Mouse (Mus musculus) stomach, embryonic 15.5 days (tissue): ENCODE measurements around the gene Rgmb. TPM values are rescaled to one million over a fixed set of nuclear protein-coding genes. Genes with fewer than 3 reads are reported as not detected.

Experiments used
- ATAC-seq: fragments of 200-750 bp; cut with Nextera tagmentation; 2 replicates; pipeline ENCODE4 v1.8.0; 2017; ENCODE audit warnings: low read depth, moderate number of reproducible peaks, moderate TSS enrichment; ENCODE audit not compliant: insufficient read depth, low FRiP score
- H3K27ac ChIP-seq: fragments of 300-500 bp; sonication (generic); 2 replicates; pipeline ENCODE4 v1.5.1; 2015; ENCODE audit warnings: mild to moderate bottlenecking, inconsistent platforms
- H3K27me3 ChIP-seq: fragments of 300-500 bp; sonication (generic); replicated peaks from 2 replicates; pipeline ENCODE4 v1.6.1; 2015; ENCODE audit warnings: inconsistent platforms
- H3K36me3 ChIP-seq: fragments of 300-500 bp; sonication (generic); 2 replicates; pipeline ENCODE4 v1.6.1; 2015; ENCODE audit warnings: inconsistent platforms
- H3K4me1 ChIP-seq: fragments of 300-500 bp; sonication (generic); 2 replicates; pipeline ENCODE4 v1.6.1; 2015; ENCODE audit warnings: inconsistent platforms
- H3K4me2 ChIP-seq: fragments of 300-500 bp; sonication (generic); 2 replicates; pipeline ENCODE4 v1.6.1; 2015; ENCODE audit warnings: mild to moderate bottlenecking, inconsistent platforms
- H3K4me3 ChIP-seq: fragments of 300-500 bp; sonication (generic); replicated peaks from 2 replicates; pipeline ENCODE4 v1.5.1; 2015; ENCODE audit warnings: inconsistent platforms
- H3K9ac ChIP-seq: fragments of 300-500 bp; sonication (generic); 2 replicates; pipeline ENCODE4 v1.6.1; 2015; ENCODE audit warnings: inconsistent platforms
- H3K9me3 ChIP-seq: fragments of 300-500 bp; sonication (generic); 2 replicates; pipeline ENCODE4 v1.6.1; 2016; ENCODE audit warnings: inconsistent platforms
- WGBS: fragments of 180-500 bp; shearing (Covaris S2); methylation state at CpG from one replicate; pipeline ENCODE4 v1.1.7; 2015; 5-methylcytosine and 5-hydroxymethylcytosine counted together
- polyA plus RNA-seq: library from polyadenylated mRNA; unstranded; fragments of >200 nt; fragmentation: Nextera tagmentation; extraction: Ambion mirVana; gene quantifications from 2 replicates; pipeline ENCODE4 v1.2.1, GENCODE M21; 2015

Gene Rgmb
- polyA plus RNA-seq, 1 experiment from 2014 or later, result 49.6 TPM

GRCm38 (mm10) chr17:15829198-15830170 lies 1.4 kb downstream of the Rgmb start:
- H3K9me3 ChIP-seq, result no peaks in the 10 kb centered on the region
- no peaks in the 10 kb centered on the region for H3K36me3 ChIP-seq
- peak overlapping the region; percentile 92 for H3K4me2 ChIP-seq
- no peak for ATAC-seq
- H3K9ac ChIP-seq, result peak overlapping the region; percentile 65; the same call in 1 of the 2 replicates
- H3K27me3 ChIP-seq, result no peaks in the 10 kb centered on the region
- H3K4me3 ChIP-seq, result peak overlapping the region; percentile 66
- H3K4me1 ChIP-seq, result peaks cover 2% of the 10 kb centered on the region; the same call in 1 of the 2 replicates
- H3K27ac ChIP-seq, result peak overlapping the region; percentile 96
- 2% methylated on average over 20 of the region's 20 CpGs for WGBS

DNA sequence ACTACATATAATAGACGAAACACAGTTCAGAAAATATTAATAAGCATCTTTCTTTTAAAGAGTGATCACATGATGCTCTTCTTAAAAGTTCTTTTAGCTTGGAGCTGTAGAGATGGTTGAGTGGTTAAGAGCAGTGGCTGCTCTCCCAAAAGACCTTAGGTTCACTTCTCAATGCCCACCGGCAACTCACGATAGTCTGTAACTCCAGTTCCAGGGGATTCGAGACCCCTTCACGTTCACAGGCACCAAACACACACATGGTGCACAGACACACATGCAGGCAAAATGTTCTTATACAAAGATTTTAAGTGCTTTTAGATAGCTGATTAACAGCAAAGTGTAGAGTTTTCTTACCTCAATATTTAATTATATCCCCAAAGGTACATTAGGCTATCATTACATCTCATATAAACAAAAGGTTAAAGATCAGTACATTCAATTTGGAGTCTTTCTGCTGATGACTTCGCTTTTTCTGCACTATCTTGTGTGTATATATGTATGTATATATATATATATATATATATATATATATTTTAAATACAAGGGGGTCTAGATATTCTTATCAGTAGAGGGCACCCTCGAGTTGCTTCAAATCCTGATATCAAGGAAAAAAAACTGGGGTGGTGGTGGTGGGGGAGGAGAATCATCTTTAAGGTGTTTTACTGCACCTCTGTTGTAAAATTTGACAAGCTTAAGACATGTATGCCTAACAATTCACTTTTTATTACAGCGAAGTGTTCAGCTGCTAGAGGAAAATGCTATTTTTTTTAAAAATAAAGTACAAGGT lies 2.5 kb downstream of the Rgmb start:
- Histone ChIP-seq H3K9me3 (no peaks in the 10 kb centered on the region), H3K27ac (peak overlapping the region; percentile 96), H3K4me1 (peaks cover 4% of the 10 kb centered on the region; the same call in 1 of the 2 replicates), H3K36me3 (no peaks in the 10 kb centered on the region), H3K4me3 (peak overlapping the region; percentile 95), H3K4me2 (peak overlapping the region; percentile 92), H3K9ac (no peak overlapping the region), H3K27me3 (no peaks in the 10 kb centered on the region)
- WGBS, result 42% methylated on average over 8 of the region's 8 CpGs
- ATAC-seq, result no peak

- Histone ChIP-seq H3K4me1 (peaks cover 4% of the 10 kb centered on the region; the same call in 1 of the 2 replicates), H3K36me3 (no peaks in the 10 kb centered on the region), H3K4me3 (peak overlapping the region; percentile 95), H3K9ac (peak overlapping the region; percentile 18; the same call in 1 of the 2 replicates), H3K4me2 (peak overlapping the region; percentile 74), H3K9me3 (no peaks in the 10 kb centered on the region), H3K27me3 (no peaks in the 10 kb centered on the region), H3K27ac (peak overlapping the region; percentile 90)
- 1% methylated on average over 18 of the region's 18 CpGs for WGBS
- peak; percentile 4; the same call in 1 of the 2 replicates for ATAC-seq
Observed at GRCm38 (mm10) chr17:15826928-15827327, 3.9 kb downstream of the Rgmb start.

DNA sequence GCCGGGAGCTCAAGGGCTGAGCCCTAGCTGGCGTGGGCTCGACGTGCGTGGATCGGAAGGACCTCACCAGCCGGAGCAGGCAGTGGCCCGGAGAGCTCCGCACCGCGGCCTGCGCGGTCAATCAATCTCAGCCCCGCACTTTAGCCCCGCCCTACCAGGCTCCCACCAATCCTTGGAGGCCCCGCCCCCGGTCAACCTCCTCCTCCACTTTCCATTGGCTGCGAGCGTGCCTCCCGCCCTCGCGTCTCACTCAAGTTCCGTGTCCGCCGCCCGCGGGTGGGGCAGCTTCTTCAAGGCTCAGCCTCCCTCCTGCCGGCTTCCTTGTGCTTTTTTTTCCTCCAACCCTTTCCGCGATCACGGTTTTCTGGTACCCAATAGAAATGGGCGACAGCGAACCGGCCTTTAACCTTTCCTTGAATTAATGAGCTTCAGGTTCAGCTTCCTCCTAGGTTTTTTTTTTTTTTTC lies 4.4 kb downstream of the Rgmb start:
- H3K27ac ChIP-seq, result peak overlapping the region; percentile 96
- no peaks in the 10 kb centered on the region for H3K9me3 ChIP-seq
- peak; percentile 90 for ATAC-seq
- peak overlapping the region; percentile 92 for H3K9ac ChIP-seq
- H3K4me3 ChIP-seq, result peak overlapping the region; percentile 95
- H3K27me3 ChIP-seq, result no peaks in the 10 kb centered on the region
- H3K4me2 ChIP-seq, result peak overlapping the region; percentile 74
- peaks cover 4% of the 10 kb centered on the region; the same call in 1 of the 2 replicates for H3K4me1 ChIP-seq
- under 1% methylated on average over 32 of the region's 34 CpGs for WGBS
- H3K36me3 ChIP-seq, result no peaks in the 10 kb centered on the region

- peak overlapping the region; percentile 95 for H3K4me3 ChIP-seq
- H3K9ac ChIP-seq, result peak overlapping the region; percentile 92
- H3K9me3 ChIP-seq, result no peaks in the 10 kb centered on the region
- peak overlapping the region; percentile 96 for H3K27ac ChIP-seq
- no peaks in the 10 kb centered on the region for H3K36me3 ChIP-seq
- peak overlapping the region; percentile 61 for H3K4me2 ChIP-seq
- peak; percentile 42 for ATAC-seq
- H3K27me3 ChIP-seq, result no peaks in the 10 kb centered on the region
- H3K4me1 ChIP-seq, result peaks cover 7% of the 10 kb centered on the region
- under 1% methylated on average over 101 of the region's 102 CpGs for WGBS
Observed at GRCm38 (mm10) chr17:15825481-15826396, 5.1 kb downstream of the Rgmb start.

DNA sequence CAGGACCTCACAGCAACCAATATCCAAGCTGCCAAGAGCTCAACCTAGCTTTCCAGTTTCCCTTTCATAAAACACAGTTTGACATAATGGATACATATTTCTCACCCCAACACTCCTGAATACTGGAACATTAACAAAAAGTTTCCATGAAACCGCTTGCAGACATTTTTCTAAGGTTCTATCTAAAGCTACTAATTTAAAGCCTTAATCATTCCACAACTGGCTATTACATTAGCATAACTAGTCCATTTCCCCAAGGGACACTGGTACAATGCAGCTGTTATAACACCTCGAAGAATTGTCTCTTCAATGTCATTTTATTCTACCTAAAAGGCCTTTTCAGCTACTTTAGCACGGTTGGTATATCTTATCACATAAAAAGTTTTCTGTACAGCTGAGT lies 6.0 kb downstream of the Rgmb start:
- 15% methylated on average over 3 of the region's 3 CpGs for WGBS
- H3K27me3 ChIP-seq, result no peaks in the 10 kb centered on the region
- H3K9ac ChIP-seq, result peak overlapping the region; percentile 92
- peak overlapping the region; percentile 95 for H3K4me3 ChIP-seq
- peaks cover 10% of the 10 kb centered on the region for H3K4me1 ChIP-seq
- ATAC-seq, result no peak
- no peaks in the 10 kb centered on the region for H3K36me3 ChIP-seq
- H3K9me3 ChIP-seq, result no peaks in the 10 kb centered on the region
- H3K4me2 ChIP-seq, result peak overlapping the region; percentile 61
- H3K27ac ChIP-seq, result peak overlapping the region; percentile 96; the same call in 1 of the 2 replicates

DNA sequence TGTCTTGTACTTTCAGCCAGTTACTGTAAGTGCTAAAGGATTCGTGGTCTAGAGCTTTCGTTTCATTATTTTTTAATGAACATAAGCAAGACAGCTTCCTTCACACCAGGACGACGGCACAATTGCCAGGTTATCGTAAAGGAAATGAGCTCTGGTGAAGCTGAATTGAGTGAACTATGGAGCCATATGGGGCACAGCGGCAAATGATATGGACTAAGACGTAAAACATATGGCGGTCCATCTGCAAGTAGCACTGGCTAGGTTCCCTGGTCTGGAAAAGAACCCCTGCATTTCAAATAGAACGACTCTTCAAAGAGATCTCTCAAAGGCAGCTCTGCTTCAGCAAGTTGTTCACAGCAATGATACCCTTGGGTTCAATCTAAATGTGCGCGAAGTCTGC lies 6.5 kb downstream of the Rgmb start:
- H3K4me2 ChIP-seq, result peak overlapping the region; percentile 61
- ATAC-seq, result no peak
- no peaks in the 10 kb centered on the region for H3K27me3 ChIP-seq
- no peaks in the 10 kb centered on the region for H3K36me3 ChIP-seq
- peak overlapping the region; percentile 92 for H3K9ac ChIP-seq
- H3K27ac ChIP-seq, result peak overlapping the region; percentile 96
- no peaks in the 10 kb centered on the region for H3K9me3 ChIP-seq
- H3K4me3 ChIP-seq, result peak overlapping the region; percentile 95
- WGBS, result 32% methylated on average over 11 of the region's 11 CpGs
- peaks cover 10% of the 10 kb centered on the region for H3K4me1 ChIP-seq

DNA sequence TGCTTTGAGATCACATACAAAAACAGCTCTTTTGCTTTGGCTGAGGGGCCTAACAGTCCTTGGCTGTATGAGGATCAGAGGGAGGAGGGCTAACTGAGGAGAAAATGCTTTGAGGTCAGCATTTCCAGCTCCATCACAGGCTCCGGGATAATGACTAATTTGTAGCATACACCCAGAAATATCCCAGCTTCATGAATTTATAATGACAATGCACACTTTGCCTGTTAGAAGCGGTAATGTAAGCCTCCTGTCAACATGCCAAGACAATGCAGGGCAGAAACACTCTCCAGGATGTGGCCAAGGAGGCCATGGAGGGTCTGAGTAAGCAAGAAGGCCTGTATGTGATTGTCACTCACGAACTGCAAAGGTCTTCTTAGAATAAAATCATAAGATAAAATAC lies 7.0 kb downstream of the Rgmb start:
- Histone ChIP-seq H3K9ac (peak overlapping the region; percentile 10; the same call in 1 of the 2 replicates), H3K4me3 (peak overlapping the region; percentile 95), H3K9me3 (no peaks in the 10 kb centered on the region), H3K4me2 (peak overlapping the region; percentile 61), H3K36me3 (no peaks in the 10 kb centered on the region), H3K4me1 (peaks cover 10% of the 10 kb centered on the region), H3K27ac (peak overlapping the region; percentile 96), H3K27me3 (no peaks in the 10 kb centered on the region)
- WGBS, result 21% methylated on average over 3 of the region's 3 CpGs
- no peak for ATAC-seq

GRCm38 (mm10) chr17:15823215-15823614 lies 7.6 kb downstream of the Rgmb start:
- Histone ChIP-seq H3K27ac (peak overlapping the region; percentile 96), H3K4me1 (peaks cover 13% of the 10 kb centered on the region), H3K27me3 (no peaks in the 10 kb centered on the region), H3K9ac (peak overlapping the region; percentile 10; the same call in 1 of the 2 replicates), H3K9me3 (no peaks in the 10 kb centered on the region), H3K36me3 (no peaks in the 10 kb centered on the region), H3K4me2 (peak overlapping the region; percentile 61), H3K4me3 (peak overlapping the region; percentile 95)
- ATAC-seq, result no peak
- 40% methylated on average over 5 of the region's 5 CpGs for WGBS

- Histone ChIP-seq H3K4me2 (peak overlapping the region; percentile 43), H3K4me1 (peaks cover 13% of the 10 kb centered on the region)
- no peak for ATAC-seq
Observed at GRCm38 (mm10) chr17:15822376-15822775, 8.5 kb downstream of the Rgmb start.

GRCm38 (mm10) chr17:15821706-15822105 lies 9.1 kb downstream of the Rgmb start:
- Histone ChIP-seq H3K4me1 (peaks cover 13% of the 10 kb centered on the region), H3K36me3 (no peaks in the 10 kb centered on the region), H3K4me2 (peak overlapping the region; percentile 10; the same call in 1 of the 2 replicates), H3K4me3 (no peak overlapping the region), H3K9me3 (no peaks in the 10 kb centered on the region), H3K27me3 (no peaks in the 10 kb centered on the region), H3K9ac (no peak overlapping the region), H3K27ac (no peak overlapping the region)
- ATAC-seq, result no peak
- WGBS, result 68% methylated on average over 4 of the region's 4 CpGs

More at GRCm38 (mm10) chr17:15822376-15822775, 8.5 kb downstream of the Rgmb start:
- no peak overlapping the region; the same call in 1 of the 2 replicates for H3K4me3 ChIP-seq
- H3K27me3 ChIP-seq, result no peaks in the 10 kb centered on the region
- no peak overlapping the region for H3K27ac ChIP-seq
- no peaks in the 10 kb centered on the region for H3K36me3 ChIP-seq
- WGBS, result 63% methylated on average over 7 of the region's 7 CpGs
- no peak overlapping the region for H3K9ac ChIP-seq
- no peaks in the 10 kb centered on the region for H3K9me3 ChIP-seq
